Mouse (Mus musculus) C3H10T1/2 (cell line): ENCODE results near the gene Cyp2j12. TPM values are rescaled to one million over a fixed set of nuclear protein-coding genes. Genes with fewer than 3 reads are reported as not detected.

Experiments used
- polyA plus RNA-seq, 2 experiments: library from polyadenylated mRNA; unstranded; fragments of >200 nt; fragmentation: generic; extraction: Trizol; gene quantifications; one replicate each; pipeline ENCODE4 v1.2.1; 2012; ENCODE audit warnings: missing spikeins in 2 of 2

Cyp2j12 gene
- under 1 TPM in 1 of 2 experiments, not detected in 1; 0.12 TPM for polyA plus RNA-seq

GRCm38 (mm10) chr4:96140732-96141467 lies at the start of gene Cyp2j12:
Cyp2j12 (minus strand) TSS chr4:96141152.

GRCm38 (mm10) chr4:96077261-96078125 lies 63.5 kb downstream of the Cyp2j12 start, which contains the start of gene Cyp2j13:
Cyp2j13 (minus strand) TSS chr4:96077546.

Other genes with a start within 250 kb of the Cyp2j12 start
- under 1 TPM in 1 of 2 experiments, not detected in 1; 0.08 TPM for gene Hook1, start 173.9 kb downstream of the Cyp2j12 start, polyA plus RNA-seq
- not detected for gene Cyp2j13, start 63.6 kb downstream of the Cyp2j12 start, polyA plus RNA-seq
- not detected for gene Cyp2j7, start 95.5 kb upstream of the Cyp2j12 start, polyA plus RNA-seq
- gene Cyp2j11, start 207.5 kb upstream of the Cyp2j12 start, polyA plus RNA-seq = not detected